Mouse (Mus musculus): ENCODE results near the gene Mobp.
A peak's percentile ranks its signal among the peaks of the same experiment; 100 is the strongest.
"Not testable (repeated sequence)": the region's sequence is repeated elsewhere in the genome, so short reads cannot be mapped to it uniquely, and the experiment has no call there.

The Mobp gene

DNA sequence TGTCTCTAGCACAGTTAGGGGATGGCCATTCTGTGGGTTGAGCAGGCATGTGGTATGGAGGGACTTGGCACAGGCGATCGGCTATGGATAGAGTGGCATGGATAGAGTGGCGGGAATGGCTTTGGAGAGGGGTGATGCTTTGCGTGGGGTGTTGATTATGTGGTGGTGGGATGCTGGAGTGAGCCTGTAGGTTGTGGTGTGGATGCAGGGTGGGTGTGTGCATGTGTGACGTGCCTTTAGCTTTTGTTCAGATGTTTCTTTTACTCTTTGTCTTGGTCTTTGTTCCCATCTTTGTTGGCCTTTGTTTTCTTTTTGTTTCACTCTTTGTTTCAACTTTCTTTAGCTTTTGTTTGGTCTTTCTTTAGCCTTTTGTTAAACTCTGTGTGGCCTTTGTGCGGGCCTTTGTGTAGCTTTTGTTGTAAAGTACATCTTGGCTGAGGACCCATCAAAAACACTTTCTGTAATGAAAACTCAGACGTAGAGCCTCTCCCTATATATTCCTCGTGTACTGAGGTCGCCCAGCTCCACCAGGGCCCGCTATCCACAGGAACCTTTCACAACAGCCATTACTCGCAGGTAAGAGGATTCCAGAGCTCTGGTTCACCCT lies at the start of gene Mobp:
Gene Mobp, plus strand, starts transcription at position 486 of the 607 bp plus-strand sequence.
- DNase-seq (ENCODE audit: low read depth) = no peak

DNA sequence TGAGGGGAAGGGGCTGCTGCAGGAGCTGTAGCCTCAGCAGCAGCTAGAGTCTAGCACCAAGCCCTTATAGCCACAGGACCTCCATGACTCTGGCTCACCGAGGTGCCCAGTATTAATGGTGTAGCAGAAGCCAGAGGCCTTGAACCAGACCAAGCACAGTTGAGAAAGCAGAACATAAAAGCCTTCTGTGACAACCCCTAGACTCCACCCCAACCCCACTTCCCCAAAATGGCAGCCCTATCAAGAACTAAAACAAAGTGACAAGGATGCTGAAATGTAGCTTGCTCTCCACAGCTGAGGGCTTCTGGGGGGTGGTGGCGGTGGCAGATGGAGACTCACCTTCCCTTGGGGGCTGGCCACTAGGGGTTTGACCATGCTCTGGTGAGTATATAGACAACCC lies 48.3 kb upstream of the Mobp start:
- DNase-seq (ENCODE audit: low read depth) = no peak

DNA sequence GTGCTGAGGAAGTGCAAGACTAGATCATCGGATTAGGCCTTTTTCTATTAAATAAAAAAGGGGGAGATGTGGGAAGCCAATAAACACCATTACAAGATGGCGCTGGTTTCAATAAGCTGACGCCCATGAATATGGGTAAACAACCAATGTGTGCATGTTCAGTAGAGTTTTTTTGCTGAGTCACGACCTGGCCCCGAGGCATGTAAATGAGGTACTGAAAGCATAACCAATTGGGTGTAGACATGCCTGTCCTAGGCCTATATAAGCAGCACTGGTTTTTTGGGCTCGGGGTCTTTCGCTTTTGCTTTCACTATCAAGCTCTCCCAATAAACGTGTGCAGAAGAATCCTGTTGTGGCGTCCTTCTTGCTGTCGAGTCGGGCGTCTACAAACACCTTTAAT lies 40.6 kb upstream of the Mobp start:
- not testable (repeated sequence) for DNase-seq (ENCODE audit: low read depth)

DNA sequence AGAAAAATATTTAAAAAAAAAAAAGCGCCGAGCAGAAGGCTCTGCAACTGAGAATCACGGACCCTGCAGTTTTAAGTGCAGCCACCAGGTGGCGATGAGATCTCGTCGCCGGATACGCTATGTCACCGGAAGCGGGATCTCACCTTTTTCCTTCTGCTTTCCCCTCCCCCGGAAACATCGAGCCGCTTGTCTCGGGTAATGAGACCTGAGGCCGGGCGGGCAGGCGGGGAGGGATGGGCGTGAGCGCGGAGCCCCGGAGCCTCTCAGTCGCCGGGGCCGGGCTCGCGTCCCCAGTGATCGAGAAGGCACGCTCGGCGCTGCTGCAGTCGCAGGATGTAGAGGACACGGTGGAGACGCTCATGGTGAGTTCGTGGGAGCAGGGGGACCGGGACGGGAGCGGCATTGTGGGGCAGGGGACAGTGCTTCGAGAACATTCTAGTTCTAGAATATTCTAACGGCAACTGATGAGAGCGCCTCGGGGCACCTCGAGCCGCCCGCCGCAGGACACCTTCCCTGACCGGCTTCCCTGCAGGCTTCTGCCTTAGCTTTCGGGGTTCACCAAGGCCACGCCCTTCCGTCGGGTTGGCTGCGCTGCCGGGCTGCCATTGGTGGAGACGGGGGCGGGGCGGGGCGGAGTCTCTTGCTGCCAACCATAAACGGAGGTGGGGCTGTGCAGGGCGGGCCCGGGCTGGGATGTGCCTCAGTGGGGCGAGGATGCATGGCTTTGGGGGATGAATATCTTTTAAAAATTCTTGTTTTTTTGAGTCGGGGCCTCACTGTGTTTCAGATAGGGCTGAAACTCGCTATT lies 39.1 kb upstream of the Mobp start, which contains the start of gene Slc25a38:
Gene Slc25a38, plus strand, starts transcription at position 164 of the 808 bp plus-strand sequence.
- peak; percentile 92 for DNase-seq (ENCODE audit: low read depth)

DNA sequence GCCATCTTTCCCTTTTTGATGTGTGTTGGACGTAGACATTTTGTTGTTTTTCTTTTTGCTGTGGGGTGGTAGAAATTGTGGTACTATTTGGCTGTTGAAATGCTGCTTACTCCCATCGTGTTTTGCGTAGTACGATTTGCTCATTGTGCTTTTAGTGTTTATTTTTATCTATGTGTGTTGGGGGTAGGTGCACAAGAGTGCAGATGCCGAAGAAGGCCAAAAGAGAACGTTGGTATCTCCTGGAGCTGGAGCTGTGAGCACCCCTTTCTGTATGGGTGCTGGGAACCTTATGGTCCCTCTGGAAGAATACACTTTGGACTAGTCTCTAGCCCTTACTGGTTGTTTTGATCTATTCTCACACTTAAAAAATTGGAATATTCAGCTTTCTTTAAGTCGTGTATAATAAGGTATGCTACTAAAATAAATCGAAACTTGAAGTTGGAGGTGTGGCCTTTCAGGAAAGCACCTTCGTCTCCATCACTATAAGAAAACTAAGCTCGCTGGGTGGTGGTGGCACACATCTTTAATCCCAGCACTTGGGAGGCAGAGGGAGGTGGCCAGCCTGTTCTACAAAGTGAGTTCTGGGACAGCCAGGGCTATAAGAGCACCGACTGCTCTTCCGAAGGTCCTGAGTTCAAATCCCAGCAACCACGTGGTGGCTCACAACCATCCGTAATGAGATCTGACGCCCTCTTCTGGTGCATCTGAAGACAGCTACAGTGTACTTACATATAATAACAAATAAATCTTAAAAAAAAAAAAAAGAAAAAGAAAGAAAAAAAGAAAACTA lies 38.2 kb upstream of the Mobp start:
- DNase-seq (ENCODE audit: low read depth) = no peak

DNA sequence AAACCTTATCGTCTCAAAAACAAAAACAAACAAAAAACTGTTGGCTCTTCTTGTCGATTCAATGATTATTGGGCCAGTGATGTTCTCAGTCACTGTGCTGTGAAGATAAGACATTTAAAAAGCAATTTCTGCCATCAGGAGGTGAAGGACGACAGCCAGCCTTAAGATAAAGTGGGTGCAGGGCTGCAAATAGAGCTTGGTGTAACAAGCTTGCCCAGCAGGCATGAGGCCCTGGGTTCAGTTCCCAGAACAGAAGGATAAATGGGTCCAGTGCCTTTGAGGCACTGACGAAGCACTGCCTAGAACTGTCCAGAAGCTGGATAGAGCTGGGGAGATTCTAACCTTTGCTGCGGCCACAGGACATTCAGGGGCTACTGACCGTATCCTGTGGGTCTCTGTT lies 37.0 kb upstream of the Mobp start:
- peak; percentile 74 for DNase-seq (ENCODE audit: low read depth)

DNA sequence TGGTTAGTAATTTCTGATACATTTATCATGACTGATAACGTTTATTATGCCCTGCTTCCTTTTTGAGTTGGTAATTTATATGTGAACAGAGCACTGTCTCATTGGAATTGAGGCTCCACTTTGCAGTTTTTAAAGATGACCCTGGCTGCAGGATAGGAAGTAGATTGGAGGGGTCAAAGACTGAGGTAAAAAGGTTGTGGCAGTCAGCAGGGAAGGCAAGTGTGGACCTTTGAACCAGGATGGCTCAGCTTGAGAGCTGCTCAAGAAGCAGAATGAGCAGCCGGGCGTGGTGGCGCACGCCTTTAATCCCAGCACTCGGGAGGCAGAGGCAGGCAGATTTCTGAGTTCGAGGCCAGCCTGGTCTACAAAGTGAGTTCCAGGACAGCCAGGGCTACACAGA lies 36.1 kb upstream of the Mobp start:
- DNase-seq (ENCODE audit: low read depth) = no peak

DNA sequence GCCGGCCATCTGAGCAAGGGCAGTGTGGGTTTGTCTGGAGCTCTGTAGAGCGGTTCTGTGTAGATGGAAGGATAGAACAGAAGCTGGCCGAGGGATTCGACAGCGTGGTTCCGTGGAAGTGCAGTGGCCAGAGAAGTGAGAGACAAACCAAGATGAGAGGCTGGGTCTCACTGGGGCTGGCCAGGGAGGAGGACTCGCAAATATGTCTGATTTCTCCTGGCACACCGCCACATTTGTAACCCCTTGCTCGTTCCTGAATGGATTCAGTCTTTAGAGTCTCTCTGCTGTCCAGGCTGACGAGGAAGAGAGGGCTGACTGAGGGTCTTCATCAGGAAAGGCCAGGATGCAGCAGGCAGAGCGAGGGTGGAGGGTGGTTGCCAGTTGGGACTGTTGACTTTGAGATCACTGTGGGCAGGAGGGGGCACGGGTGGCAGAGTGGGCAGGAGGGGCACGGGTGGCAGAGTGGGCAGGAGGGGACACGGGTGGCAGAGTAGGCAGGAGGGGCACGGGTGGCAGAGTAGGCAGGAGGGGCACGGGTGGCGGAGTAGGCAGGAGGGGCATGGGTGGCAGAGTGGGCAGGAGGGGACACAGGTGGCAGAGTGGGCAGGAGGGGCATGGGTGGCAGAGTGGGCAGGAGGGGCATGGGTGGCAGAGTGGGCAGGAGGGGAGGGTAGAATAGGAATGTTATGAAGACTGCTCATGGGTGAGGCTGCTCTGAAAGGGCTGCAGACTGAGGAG lies 35.3 kb upstream of the Mobp start:
- no peak for DNase-seq (ENCODE audit: low read depth)

DNA sequence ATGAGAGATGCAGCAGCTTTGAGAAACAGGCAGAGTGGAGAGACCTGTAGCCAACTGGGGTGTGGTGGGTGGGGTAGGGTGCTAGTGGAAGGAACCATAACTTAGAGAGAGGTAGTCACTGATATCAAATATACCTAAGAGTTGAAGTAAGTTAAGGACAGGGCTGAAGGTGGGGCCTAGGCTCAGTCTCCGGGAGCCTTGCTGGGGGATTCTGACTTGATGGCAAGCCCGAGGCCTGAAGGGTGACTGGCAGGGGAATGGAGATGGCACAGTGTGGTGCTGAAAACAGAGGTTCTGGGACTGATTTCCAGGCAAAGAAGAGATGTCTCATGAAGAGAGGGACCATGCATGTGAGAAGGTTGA lies 34.7 kb upstream of the Mobp start:
- DNase-seq (ENCODE audit: low read depth) = no peak

DNA sequence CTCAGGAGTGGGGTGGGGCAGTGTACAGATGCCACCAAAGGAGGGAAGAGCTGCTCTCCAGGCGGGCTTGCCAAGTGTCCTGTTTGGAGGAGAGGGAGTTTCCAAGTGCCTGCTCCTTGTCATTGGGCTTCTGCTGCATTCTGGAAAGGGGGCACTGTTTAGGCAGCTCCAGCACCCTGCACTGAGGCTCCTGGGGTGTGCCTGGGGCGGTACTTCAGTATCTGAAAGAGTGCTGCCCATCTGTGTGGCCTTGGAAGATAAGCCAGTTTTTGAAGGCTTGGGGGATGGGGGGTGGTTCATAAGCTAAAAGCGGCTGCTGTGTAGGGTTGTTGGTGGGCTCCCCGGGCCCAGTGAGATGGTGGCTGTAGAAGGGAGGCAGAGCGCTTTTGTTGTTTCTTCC lies 33.9 kb upstream of the Mobp start:
- DNase-seq (ENCODE audit: low read depth) = peak; percentile 86

DNA sequence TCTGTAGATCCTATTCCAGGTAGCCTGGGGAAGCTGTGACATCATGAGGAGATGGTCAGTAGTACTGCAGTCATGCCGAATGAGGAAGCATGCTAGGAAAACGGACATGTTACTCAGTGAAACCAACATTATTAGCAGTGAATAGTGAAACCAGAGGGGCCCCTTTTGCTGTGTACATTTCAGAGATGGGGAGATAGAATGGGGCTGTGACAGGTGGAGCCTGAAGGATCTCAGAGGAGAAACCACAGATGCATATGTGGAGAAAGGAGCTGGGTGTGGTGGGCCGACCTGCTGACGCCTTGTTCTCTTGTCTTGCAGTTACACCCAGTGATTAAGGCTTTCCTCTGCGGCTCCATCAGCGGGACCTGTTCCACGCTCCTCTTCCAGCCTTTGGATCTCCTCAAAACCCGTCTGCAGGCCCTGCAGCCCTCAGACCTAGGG lies 33.3 kb upstream of the Mobp start:
- DNase-seq (ENCODE audit: low read depth) = peak; percentile 68

DNA sequence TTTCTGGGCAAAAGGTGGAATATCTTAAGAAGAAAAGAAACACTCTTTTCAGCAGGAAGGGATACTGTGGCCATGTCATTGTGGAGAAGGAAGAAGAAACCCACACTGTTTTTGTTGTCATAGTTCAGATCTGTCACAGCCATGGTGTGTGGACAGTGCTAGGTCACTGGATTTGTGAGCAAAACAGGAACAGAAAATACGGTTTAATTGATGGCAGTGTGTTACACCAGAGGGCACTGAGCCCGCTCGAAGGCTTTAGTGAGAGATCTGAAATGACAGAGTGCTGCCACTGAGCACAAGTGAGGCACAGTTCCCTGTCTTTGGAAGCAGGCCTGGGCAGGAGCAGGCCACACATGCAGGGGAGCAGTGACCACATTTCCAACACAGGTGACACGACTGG lies 31.3 kb upstream of the Mobp start:
- no peak for DNase-seq (ENCODE audit: low read depth)

DNA sequence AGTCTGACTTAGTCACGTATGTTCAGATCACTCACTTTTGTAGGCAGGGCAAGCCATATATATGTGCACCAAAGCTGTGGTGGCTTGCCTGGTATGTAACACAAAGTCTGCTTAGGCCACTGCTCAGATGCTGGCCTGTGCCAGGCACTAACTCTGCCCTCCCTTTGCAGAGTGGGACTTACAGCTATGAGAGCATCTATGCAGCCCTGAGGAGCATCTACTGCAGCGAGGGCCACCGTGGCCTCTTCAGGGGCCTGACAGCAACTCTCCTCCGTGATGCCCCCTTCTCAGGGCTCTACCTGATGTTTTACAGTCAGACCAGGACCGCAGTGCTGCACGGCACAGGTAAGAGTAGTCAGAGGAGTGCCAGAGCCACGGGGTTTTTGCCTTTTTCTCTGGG lies 29.0 kb upstream of the Mobp start:
- DNase-seq (ENCODE audit: low read depth) = no peak

DNA sequence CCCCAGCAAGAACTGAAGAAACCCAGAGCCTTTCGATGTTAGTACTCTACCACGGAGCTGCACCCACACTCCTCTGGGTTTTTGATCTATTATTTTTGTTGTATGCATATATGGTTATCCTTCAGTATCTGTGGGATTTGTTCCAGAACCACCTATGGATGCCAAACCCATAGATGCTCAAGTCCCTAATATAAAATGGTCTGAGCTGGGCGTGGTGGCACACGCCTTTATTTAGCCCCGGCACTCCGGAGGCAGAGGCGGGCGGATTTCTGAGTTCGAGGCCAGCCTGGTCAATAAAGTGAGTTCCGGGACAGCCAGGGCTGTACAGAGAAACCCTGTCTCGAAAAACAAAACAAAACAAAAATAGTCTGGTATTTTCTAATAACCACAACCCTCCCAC lies 22.6 kb upstream of the Mobp start:
- no peak for DNase-seq (ENCODE audit: low read depth)

DNA sequence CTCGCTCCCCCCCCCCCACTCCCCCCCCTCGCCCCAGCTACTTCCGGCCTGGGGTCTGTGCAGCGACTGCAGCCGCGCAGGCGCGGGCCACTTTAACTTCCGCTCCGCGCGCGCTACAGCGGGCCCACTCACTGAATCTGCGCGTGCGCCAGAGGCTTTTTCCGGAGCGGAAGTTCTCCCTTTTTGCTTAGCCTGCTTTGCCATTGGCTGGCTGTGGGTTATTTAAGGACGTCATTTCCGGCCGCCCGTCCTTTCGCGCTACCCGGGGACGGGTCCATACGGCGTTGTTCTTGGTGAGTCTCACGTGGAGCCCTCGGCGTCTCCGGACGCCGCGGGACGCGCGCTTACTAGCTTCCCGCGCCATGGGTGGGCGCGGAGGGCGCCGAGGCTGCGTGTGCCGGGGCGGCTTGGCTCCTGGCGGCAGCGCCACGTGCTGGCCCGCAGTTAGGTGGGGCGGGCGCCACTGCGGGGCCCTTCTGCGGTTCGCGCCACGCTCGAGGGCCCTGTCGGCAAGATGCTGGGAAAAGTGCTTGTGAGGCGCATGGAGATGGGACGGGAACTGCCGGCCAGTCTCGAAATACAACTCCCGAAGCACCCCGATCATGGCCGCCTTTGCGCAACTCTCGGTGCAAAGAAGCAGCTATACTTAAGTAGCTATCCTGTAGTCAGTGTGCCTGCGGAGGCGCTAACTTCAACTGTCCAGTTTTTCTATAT lies 21.8 kb upstream of the Mobp start, which contains the start of gene Rpsa:
Gene Rpsa, plus strand, starts transcription at position 152 of the 714 bp plus-strand sequence.
- peak; percentile 95 for DNase-seq (ENCODE audit: low read depth)

DNA sequence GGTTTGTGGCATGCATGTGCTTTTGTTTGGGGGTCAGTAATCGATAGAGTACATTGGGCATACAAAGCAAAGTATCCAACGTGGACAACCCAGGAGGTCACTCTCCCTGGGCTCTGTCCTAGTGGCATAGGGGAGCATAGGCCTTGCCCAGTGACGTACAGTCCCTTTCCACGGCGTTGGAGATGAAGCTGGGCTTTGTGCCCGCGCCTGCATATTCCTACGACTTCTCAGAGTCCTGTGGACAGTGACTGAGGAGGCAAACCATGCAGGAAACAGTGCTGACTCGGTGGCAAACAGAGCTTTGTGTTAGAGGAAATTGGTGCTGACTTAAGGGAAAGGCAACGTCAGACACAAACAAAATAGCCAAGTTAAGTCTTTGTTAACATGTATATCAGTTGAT lies 20.2 kb upstream of the Mobp start:
- DNase-seq (ENCODE audit: low read depth) = no peak

DNA sequence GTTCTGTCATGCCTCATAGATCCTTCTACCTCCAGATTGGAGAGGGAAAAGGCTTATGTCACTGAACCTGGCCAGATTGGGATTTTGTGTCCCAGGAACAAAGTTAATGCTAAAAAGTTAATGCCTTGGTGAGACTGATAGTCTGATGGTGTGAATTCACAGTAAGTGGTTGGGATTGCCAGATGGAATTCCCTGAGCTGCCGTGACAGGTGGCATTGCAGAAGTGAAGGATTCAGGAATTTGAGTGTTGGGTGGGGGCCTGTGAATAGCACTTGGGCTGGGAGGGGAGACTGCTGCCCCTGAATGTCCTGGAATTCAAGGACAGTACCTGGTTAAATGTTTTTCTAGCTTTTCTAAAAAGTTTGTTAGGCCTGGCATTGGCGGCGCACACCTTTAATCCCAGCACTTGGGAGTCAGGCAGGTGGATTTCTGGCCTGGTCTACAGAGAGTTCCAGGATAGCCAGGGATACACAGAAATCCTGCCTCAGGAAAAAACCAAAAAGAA lies 17.7 kb upstream of the Mobp start:
- no peak for DNase-seq (ENCODE audit: low read depth)

DNA sequence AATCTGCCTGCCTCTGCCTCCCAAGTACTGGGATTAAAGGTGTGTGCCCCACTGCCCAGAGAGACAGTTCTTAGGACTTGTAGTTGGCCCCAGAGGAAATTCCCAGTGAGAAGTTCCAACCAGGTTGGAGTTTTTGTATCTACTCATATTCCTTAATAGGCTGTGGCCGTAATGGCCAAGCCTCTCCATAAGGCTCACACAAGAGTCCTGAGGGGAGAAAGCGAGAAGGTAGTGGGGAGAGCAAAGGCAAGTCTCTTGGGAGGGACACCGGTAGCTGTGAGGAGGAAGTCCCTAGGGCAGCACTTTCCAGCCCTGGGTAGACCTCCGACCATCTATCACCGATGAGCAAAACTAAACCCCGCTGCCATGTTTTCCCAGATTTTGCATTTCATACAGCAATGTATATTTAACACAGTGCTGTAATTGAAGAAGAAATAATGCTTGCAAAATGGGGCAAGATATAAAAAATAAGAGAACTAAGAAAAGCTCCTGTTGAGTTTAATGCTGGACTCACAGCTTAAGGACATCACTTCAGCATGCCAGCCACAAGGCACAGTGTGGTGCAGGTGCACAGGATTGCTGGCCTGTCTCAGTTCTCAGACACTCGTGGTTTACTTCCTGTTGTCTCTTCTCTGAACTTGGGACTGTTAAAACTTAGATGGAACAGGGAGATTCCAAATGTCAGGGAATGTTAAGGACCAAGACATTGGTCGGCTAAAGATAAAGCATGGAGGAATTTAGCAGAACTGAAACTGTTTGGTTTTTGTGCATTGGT lies 16.3 kb upstream of the Mobp start:
- DNase-seq (ENCODE audit: low read depth) = no peak

DNA sequence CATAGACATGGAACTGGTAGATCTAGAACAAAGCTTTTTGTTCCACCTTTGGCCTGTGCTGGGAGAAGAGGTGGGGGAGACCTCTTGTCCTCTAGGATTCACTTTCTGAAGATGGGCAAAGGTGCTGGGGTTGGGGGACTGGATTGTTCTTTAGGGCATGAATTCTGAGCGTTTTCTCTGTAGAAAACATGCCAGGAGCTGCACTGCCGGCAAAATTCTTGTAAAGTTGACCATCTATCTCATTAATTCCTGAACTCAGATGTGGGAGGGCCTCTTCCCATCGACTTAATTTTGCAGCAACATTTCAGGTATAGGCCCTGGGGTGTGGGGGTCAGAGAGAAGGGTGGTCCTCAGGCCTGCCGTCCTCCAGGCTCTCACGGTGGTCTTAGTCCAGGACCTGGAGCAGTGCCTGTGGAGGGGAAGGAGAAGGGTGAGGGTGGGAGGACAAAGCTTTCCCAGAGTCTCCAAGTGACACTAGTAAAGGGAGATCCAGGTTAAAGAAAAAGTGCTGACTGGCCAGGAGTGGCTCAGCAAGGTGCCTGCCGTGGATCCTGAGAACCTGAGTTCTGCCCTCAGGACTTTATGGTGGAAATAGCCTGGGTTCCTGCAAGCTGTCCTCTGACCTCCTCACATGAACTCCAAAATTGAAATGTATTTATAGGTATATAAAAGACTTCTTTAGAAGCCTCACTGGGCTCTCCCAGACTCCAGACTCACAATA lies 15.6 kb upstream of the Mobp start:
- no peak for DNase-seq (ENCODE audit: low read depth)

All from c-Kit-positive CD71-positive TER-119-negative erythroid progenitor cells, embryonic 14.5 days (primary cell).